Mouse (Mus musculus): Measurements from ENCODE around the gene Actn4.
"Not testable (repeated sequence)": the region's sequence is repeated elsewhere in the genome, so short reads cannot be mapped to it uniquely, and the experiment has no call there.

Actn4 gene

GRCm38 (mm10) chr7:28886486-28886885, 75.7 kb downstream of the Actn4 start:
- DNase-seq (ENCODE audit: low spot score in 2 of 2): peak in 1 of 2 experiments; percentile 27

- not testable (repeated sequence) for DNase-seq (ENCODE audit: low spot score in 2 of 2)
These were observed 78.4 kb downstream of the Actn4 start for GRCm38 (mm10) chr7:28883704-28884103.

GRCm38 (mm10) chr7:28883039-28883438, 79.1 kb downstream of the Actn4 start:
- peak in 1 of 2 experiments; percentile 15 for DNase-seq (ENCODE audit: low spot score in 2 of 2)

- no peak for DNase-seq (ENCODE audit: low spot score in 2 of 2)
These were observed 80.9 kb downstream of the Actn4 start, which contains the start of gene Capn12 for GRCm38 (mm10) chr7:28881199-28881598. Gene Capn12 (plus strand): TSS chr7:28881422.

GRCm38 (mm10) chr7:28880554-28880953, 81.6 kb downstream of the Actn4 start:
- no peak for DNase-seq (ENCODE audit: low spot score in 2 of 2)

- DNase-seq (ENCODE audit: low spot score in 2 of 2): no peak
These were observed 82.5 kb downstream of the Actn4 start for GRCm38 (mm10) chr7:28879606-28880005.

GRCm38 (mm10) chr7:28877856-28878255, 84.3 kb downstream of the Actn4 start:
- no peak for DNase-seq (ENCODE audit: low spot score in 2 of 2)

GRCm38 (mm10) chr7:28877155-28877554, 85.0 kb downstream of the Actn4 start:
- no peak for DNase-seq (ENCODE audit: low spot score in 2 of 2)

GRCm38 (mm10) chr7:28876099-28876498, 86.0 kb downstream of the Actn4 start:
- DNase-seq (ENCODE audit: low spot score in 2 of 2): no peak

- no peak for DNase-seq (ENCODE audit: low spot score in 2 of 2)
These were observed 87.6 kb downstream of the Actn4 start for GRCm38 (mm10) chr7:28874565-28874964.

GRCm38 (mm10) chr7:28870901-28871664, 91.1 kb downstream of the Actn4 start:
- no peak for DNase-seq (ENCODE audit: low spot score in 2 of 2)

- DNase-seq (ENCODE audit: low spot score in 2 of 2): peak in 1 of 2 experiments; percentile 62
These were observed 94.4 kb downstream of the Actn4 start for GRCm38 (mm10) chr7:28867508-28868340.

GRCm38 (mm10) chr7:28866769-28867507, 95.2 kb downstream of the Actn4 start:
- DNase-seq (ENCODE audit: low spot score in 2 of 2): peak in 1 of 2 experiments; percentile 30

- peak; percentile 84 to 85 for DNase-seq (ENCODE audit: low spot score in 2 of 2)
These were observed 96.4 kb downstream of the Actn4 start for GRCm38 (mm10) chr7:28865481-28866300.

GRCm38 (mm10) chr7:28864288-28864750, 97.8 kb downstream of the Actn4 start:
- DNase-seq (ENCODE audit: low spot score in 2 of 2): no peak

- DNase-seq (ENCODE audit: low spot score in 2 of 2): no peak
These were observed 98.6 kb downstream of the Actn4 start, which contains the start of gene Lgals7 for GRCm38 (mm10) chr7:28863540-28863939. Gene Lgals7 (plus strand): TSS chr7:28863853.

- peak; percentile 73 to 80 for DNase-seq (ENCODE audit: low spot score in 2 of 2)
These were observed 99.2 kb downstream of the Actn4 start for GRCm38 (mm10) chr7:28862817-28863499.

GRCm38 (mm10) chr7:28860898-28861297, 101.2 kb downstream of the Actn4 start:
- no peak for DNase-seq (ENCODE audit: low spot score in 2 of 2)

GRCm38 (mm10) chr7:28859953-28860352, 102.2 kb downstream of the Actn4 start:
- DNase-seq (ENCODE audit: low spot score in 2 of 2): no peak

- no peak for DNase-seq (ENCODE audit: low spot score in 2 of 2)
These were observed 111.5 kb downstream of the Actn4 start for GRCm38 (mm10) chr7:28850642-28851041.

Data from right cerebral cortex, postnatal 10 days (tissue).